Mouse (Mus musculus): ENCODE results near the gene Atl2.

Gene Atl2

GRCm38 (mm10) chr17:79898156-79898746, 2.3 kb upstream of the Atl2 start:
- in situ Hi-C loops (cut with MseI, MboI): loop anchor here in 1 of 2 experiments (10.0 to 25.0 kb wide), 2 partner anchors 107 to 289 kb away; no protein-coding TSS in a partner anchor

- in situ Hi-C loops (cut with MseI, MboI): loop anchor here in 1 of 2 experiments (10.0 to 25.0 kb wide), 2 partner anchors 107 to 290 kb away; no protein-coding TSS in a partner anchor
Observed at GRCm38 (mm10) chr17:79897666-79898065, 1.7 kb upstream of the Atl2 start.

- in situ Hi-C loops (cut with MseI, MboI): loop anchor here in 1 of 2 experiments (10.0 to 25.0 kb wide), 2 partner anchors 110 to 292 kb away; no protein-coding TSS in a partner anchor
Observed at GRCm38 (mm10) chr17:79894971-79895882, 696 bp downstream of the Atl2 start.

GRCm38 (mm10) chr17:79894054-79894453, 1.9 kb downstream of the Atl2 start:
- in situ Hi-C loops (cut with MseI, MboI): loop anchor here in 1 of 2 experiments (10.0 to 25.0 kb wide), 2 partner anchors 111 to 293 kb away; no protein-coding TSS in a partner anchor

GRCm38 (mm10) chr17:79891944-79892343, 4.0 kb downstream of the Atl2 start:
- in situ Hi-C loops (cut with MseI, MboI): loop anchor here in 1 of 2 experiments (10.0 to 25.0 kb wide), 2 partner anchors 113 to 295 kb away; no protein-coding TSS in a partner anchor

GRCm38 (mm10) chr17:79887926-79888325, 8.0 kb downstream of the Atl2 start:
- in situ Hi-C loops (cut with MseI, MboI): loop anchor here in 1 of 2 experiments (25.0 kb wide), 1 partner anchor 299 kb away; no protein-coding TSS in a partner anchor

- in situ Hi-C loops (cut with MseI, MboI): loop anchor here (5.0 to 25.0 kb wide), 2 partner anchors 124 to 304 kb away; no protein-coding TSS in a partner anchor
Observed at GRCm38 (mm10) chr17:79883198-79883597, 12.7 kb downstream of the Atl2 start.

GRCm38 (mm10) chr17:79865027-79865426, 30.9 kb downstream of the Atl2 start:
- in situ Hi-C loops (cut with MseI, MboI): no loop called here

- in situ Hi-C loops (cut with MseI, MboI): no loop called here
Observed at GRCm38 (mm10) chr17:79864503-79864902, 31.4 kb downstream of the Atl2 start.

GRCm38 (mm10) chr17:79862038-79862437, 33.9 kb downstream of the Atl2 start:
- in situ Hi-C loops (cut with MseI, MboI): no loop called here

GRCm38 (mm10) chr17:79855533-79855932, 40.4 kb downstream of the Atl2 start:
- in situ Hi-C loops (cut with MseI, MboI): no loop called here

- in situ Hi-C loops (cut with MseI, MboI): loop anchor here in 1 of 2 experiments (25.0 kb wide), 1 partner anchor 736 kb away; no protein-coding TSS in a partner anchor
Observed at GRCm38 (mm10) chr17:79848385-79848784, 47.5 kb downstream of the Atl2 start.

- in situ Hi-C loops (cut with MseI, MboI): loop anchor here in 1 of 2 experiments (25.0 kb wide), 1 partner anchor 734 kb away; no protein-coding TSS in a partner anchor
Observed at GRCm38 (mm10) chr17:79846182-79846581, 49.7 kb downstream of the Atl2 start.

GRCm38 (mm10) chr17:79845695-79846094, 50.2 kb downstream of the Atl2 start:
- in situ Hi-C loops (cut with MseI, MboI): loop anchor here in 1 of 2 experiments (25.0 kb wide), 1 partner anchor 733 kb away; no protein-coding TSS in a partner anchor

GRCm38 (mm10) chr17:79840254-79841238, 55.4 kb downstream of the Atl2 start:
- in situ Hi-C loops (cut with MseI, MboI): loop anchor here in 1 of 2 experiments (25.0 kb wide), 1 partner anchor 728 kb away; no protein-coding TSS in a partner anchor

GRCm38 (mm10) chr17:79836978-79837377, 58.9 kb downstream of the Atl2 start:
- in situ Hi-C loops (cut with MseI, MboI): loop anchor here in 1 of 2 experiments (10.0 to 25.0 kb wide), 3 partner anchors 142 to 725 kb away; no protein-coding TSS in a partner anchor

- in situ Hi-C loops (cut with MseI, MboI): loop anchor here in 1 of 2 experiments (10.0 to 25.0 kb wide), 3 partner anchors 141 to 724 kb away; no protein-coding TSS in a partner anchor
Observed at GRCm38 (mm10) chr17:79835714-79836373, 60.1 kb downstream of the Atl2 start.

- in situ Hi-C loops (cut with MseI, MboI): loop anchor here (5.0 to 25.0 kb wide), 4 partner anchors 137 to 720 kb away; no protein-coding TSS in a partner anchor
Observed at GRCm38 (mm10) chr17:79832284-79832683, 63.6 kb downstream of the Atl2 start.

GRCm38 (mm10) chr17:79826482-79827034, 69.4 kb downstream of the Atl2 start:
- in situ Hi-C loops (cut with MseI, MboI): loop anchor here in 1 of 2 experiments (25.0 kb wide), 1 partner anchor 714 kb away; no protein-coding TSS in a partner anchor
